Mouse (Mus musculus): Measurements from ENCODE around the gene Spcs2.

Spcs2 gene

DNA sequence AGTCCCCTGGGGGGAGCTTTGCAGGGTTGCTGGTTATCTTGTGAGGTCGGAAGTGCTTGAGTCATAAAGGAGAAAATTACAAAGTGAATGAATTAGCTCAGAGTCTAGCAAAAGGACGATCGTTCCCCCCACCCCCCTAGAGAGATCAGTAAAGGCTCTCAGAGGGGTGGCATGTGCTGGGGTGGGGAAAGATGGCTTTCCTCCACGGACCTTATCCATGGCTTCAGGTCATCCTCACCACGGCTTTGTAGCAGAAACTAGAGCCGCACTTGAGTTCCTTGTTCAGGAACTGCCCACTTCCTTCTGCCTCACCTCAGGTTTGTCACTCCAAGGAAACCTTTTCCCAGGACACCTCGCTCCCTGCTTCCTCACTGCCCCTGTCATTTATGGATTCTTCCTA, at the start of gene Spcs2:
Gene Spcs2 (minus strand): TSS at position 101 of the 400 bp plus-strand sequence.
- no peak for DNase-seq (ENCODE audit: extremely low spot score, low read depth, low spot score)

DNA sequence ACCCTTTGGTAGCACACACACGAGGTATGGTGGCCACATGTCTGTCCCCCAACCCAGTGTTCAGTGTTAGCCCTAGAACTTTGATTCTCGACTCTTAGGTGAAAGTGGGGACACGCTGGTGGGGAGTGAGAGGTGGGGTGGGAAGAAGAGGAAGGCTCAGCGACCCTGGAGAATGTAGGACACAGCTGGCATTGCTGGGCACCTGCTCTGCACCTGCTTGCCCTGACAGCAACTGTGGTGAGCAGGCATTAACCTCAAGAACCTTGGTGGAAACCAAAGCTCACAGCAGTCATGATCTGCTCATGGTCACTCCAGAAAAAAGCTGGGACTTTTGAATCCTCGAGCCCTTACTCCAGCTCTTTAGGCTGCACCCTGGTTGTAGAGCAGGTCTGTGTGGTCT, 47.8 kb upstream of the Spcs2 start:
- no peak for DNase-seq (ENCODE audit: extremely low spot score, low read depth, low spot score)

DNA sequence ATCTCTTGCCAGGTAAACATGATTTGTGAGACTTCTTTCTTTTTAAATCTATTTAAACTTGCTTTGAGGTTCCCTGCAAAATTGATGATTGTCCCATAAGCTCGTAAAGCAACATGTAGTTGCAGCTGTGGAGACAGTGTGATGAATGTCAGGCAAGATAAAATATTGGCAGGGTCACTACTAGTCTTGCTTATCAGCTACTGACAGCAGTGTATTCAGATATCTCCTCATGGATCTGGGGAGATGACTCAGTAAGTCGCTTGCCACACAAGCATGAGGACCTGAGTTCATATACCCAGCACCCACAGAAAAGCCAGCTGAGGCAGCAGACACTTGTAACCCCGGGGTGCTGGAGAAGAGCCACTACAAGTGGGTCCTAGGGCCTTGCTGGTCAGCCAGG, 44.2 kb upstream of the Spcs2 start:
- DNase-seq (ENCODE audit: extremely low spot score, low read depth, low spot score), result no peak

DNA sequence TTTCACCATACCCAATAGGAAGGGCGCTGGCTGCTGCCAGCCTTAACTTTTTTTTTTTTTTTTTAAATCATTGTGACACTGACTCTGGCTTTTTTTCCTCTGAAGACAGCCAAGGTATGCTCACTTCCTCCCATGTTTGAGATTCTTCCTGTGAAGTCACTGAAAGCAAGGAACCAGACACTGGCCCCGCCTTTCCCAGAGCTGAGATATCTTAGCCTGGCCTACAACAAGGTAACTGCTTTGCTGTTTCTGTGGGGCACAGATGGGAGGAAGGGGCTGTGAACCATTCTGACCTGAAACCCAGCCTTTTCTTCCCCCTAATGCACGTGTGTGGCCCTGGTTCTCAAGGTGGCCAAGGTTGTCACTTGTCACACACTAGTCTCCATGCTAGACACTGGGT, 43.1 kb upstream of the Spcs2 start:
- DNase-seq (ENCODE audit: extremely low spot score, low read depth, low spot score), result no peak

DNA sequence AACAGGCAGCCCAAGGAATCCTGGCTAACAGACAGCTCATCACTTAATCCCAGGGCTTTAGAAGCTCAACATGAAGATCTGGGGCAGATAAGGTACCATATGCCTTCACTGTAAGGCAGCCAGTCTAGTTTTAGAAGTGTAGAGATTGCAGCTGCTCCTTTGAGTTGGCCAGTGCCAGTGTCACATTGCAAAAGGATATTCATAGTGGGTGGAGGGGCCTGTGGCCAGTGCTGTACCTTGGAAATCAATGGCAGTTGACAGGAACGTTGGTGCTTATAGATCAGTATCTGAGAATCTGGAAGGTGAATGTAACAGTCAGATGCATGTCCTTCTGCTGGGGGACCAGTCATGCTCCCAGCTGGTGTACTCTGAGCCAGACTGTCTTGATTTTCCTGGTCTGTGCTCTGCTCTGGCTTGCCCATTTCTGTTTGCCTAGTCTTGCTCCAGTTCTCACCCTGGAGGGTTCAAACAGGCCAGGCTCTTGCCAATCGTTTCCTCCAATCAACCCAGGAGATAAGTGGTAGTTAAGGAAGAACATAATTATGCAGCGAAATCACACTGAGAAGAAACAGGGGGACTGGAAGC, 41.3 kb upstream of the Spcs2 start:
- no peak for DNase-seq (ENCODE audit: extremely low spot score, low read depth, low spot score)

DNA sequence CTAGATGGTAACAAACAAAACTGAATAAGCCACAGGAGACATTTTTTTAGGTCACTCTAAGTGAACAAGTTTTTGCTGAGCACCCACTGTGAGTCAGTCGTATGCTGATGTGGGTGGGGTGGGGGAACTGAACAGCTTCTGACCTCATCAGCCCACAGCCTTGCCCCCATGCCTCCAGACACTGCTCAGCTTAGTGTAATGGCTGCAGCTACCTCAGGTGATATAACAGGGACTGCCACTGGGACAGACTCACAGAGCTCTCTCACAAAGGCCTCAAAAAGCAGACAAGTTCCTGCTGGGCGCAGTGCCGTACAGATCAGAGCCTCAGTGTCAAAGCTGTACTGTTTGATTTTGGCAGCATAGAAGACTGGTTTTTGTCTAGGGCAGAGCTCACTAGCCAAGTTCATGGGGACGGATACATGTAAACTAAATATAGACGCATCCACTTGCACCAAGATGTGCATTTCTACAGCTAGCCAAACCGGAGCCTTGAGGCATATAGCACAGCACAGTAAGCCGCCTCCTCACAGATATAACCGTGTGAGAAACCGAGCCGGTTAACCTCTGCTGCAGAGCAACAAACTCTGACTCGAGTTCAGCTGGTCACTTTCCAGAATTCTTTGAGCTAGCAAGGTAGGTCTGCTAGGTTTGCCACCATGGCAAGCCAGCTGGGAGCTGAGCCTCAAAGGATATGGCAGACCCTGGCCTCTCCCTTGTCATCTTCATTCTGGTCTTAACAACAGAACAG, 39.8 kb upstream of the Spcs2 start:
- DNase-seq (ENCODE audit: extremely low spot score, low read depth, low spot score), result no peak

DNA sequence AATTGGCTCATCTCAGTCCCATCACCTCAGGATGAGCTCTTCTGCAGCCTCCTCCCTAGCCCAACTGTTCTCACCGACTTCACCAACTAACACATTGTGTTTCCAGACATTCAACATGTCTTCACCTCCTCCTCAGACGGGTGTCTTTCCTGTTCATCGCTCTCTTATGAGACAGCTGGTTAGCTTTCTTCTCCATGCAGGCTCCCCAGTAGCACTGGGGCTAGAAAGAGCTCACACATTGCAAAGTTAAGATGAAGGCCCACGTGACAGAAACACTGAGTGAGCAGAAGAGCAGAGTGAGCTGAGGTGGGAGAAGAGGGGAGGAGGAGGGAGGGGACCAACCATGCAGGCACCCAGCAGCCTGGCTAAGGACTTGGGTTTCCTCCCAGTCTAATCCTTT, 38.9 kb upstream of the Spcs2 start:
- DNase-seq (ENCODE audit: extremely low spot score, low read depth, low spot score), result no peak

DNA sequence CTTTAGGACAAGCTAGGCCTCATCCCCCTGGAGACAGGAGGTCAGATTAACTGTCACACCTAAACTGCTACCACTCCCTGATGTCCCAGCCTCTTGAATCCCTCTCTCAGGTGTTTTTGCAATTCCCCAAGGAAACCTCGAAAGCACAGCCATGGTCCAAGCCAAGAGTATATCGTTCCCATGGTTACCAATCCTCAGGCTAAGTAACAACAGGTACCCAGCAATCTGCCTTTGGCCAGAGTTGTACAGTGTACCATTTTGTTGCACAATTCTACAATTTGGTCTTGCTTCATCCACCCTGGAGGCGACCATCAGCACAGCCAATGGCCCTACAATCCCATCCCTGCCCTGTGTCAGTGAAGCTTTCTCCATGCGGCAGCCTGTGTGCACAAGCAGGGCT, 33.6 kb upstream of the Spcs2 start:
- no peak for DNase-seq (ENCODE audit: extremely low spot score, low read depth, low spot score)

DNA sequence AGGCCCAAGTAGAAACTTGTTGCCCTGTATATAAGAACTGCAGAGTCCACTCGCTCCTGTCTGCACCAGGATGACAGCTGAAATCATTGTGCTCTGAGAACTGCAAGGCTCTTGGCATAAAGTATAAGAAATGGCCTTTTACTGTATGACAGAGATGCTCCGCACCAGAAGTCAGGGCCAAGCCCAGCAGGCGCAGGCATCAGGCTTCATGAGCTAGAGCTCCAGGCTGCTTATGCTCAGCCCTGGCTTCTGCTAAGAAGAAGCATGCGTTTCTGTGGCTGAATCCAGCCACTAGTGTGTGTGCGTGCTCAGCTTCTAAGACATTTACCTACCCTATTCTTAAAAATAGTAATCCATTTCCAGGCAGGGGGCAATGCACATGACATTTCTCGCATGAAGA, 31.2 kb upstream of the Spcs2 start:
- no peak for DNase-seq (ENCODE audit: extremely low spot score, low read depth, low spot score)

DNA sequence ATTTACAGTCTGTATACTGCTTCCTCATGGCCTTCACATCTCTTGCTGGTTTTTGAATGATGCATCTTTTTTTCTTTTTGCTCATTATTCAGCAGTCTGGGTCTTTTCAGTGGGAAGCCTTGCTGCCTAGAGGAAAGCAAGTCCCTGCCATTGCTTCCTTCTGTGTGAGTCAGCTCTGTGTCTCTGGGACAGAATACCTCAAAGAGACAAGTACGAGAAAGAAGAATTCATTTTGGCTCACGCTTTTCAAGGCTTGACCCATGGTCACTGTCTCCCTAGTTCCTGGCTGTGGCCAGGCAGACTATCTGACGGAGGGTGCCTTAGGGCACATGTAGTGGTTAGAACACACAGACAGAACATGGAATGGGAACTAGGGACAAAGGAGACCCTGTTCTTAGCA, 30.7 kb upstream of the Spcs2 start:
- DNase-seq (ENCODE audit: extremely low spot score, low read depth, low spot score), result no peak

DNA sequence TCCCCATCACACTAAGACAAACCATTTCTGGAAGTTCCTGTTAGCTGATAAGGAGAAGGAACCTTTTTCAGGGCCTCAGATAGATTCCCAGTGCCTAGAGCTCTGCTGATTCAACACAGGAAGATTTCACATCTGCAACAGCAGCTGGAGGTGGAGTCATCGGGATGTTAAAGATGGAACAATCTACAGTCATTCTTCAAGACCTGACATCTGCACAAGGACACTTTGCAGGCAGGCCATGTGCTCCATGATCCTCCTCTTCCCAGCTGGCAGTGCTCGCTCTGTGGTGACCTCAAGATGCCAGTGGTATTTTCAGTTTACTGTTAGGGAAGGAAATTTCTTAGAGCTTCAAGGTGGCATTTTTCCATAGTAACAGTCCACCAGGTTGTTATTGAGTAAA, 29.1 kb upstream of the Spcs2 start:
- DNase-seq (ENCODE audit: extremely low spot score, low read depth, low spot score), result no peak

DNA sequence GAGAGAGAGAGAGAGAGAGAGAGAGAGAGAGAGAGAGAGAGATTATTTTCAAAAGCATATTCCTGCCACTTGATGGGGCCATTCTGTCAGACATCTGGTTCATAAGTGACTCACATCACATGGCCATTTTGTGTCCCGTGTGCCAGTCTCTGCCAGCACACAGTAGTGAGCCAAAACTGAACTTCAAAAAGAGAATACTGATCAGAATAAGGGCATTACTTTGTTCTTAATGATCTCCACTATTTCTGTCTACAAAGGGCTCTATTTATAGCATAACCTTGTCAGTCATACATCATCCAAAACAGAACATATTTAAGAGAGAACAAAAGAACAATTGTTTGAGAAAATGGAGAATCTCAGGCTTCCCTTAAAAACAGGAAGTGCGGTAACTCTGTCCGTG, 28.2 kb upstream of the Spcs2 start:
- no peak for DNase-seq (ENCODE audit: extremely low spot score, low read depth, low spot score)

DNA sequence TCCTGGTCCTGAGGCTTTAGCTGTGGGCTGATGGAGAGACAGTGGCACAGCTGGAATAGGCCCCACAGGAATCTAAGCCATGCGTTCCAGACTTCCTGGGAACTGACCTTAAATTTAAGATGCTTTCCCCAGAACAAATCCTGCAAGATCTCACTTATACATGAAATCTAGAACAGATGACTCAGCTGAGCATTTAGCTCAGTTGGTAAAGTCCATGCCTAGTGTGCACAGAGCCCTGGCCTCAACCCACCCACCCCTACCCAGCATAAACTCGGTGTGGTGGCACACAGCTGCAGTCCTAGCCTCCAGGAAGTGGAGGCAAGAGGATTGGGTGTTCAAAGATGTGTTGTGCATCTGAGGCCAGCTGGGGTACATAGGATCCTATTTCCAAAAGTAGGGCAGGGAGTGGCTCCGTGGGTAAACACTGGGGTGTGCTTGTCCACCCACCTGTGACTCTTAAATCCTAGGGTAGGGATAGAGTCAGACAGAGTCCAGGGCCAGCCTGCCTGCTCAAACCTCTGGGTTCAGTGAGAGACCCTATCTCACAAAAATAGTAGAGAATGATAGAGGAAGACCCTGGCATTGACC, 27.0 kb upstream of the Spcs2 start:
- no peak for DNase-seq (ENCODE audit: extremely low spot score, low read depth, low spot score)

DNA sequence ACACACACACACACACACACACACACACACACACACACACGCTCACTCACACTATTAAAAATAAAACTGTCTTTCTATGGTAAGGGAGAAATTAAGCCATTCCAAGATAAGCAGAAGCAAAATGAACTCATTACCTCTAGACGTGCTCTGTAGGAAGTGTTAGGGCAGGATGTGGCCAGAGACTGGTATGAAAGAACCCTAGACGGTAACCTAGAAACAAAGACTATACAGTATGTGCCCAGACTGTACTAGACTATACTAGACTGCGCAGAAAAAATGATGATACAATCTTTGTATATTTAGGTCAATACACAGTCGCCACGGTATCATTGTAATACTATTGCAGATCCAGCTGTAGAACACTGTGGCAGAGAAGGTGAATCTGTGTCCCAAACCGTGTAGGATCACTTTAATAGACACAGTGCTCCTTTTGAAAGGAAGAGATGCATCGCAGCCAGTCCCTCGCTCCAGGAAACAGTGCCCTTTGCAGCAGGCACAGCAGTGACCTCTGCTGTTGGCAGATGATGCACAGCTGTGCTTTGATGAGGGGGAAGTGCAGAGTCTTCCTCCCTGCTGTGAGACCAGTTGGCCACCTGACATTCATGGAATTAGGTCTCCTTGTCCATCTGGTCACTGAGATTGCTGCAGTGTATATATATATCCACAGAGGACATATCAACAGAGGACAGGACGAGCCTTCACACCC, 26.1 kb upstream of the Spcs2 start:
- DNase-seq (ENCODE audit: extremely low spot score, low read depth, low spot score), result no peak

DNA sequence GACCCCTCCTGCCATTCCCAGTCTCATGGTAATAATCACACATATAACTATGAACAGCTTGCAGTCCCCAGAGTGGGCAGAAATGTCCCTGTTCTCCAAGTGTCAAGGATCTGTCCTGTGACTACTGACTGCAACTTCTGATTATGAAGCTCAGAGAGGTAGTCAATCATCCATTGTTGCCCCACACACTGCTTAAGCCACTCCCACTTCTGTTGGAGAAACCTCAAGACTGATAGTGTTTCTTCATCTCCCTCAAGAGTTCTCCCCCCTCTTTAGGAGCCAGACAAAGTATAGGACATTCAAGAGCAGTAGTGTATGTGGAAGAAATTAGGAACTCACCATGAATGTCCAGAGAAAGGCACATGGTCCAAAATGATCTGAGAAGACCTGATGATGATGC, 24.5 kb upstream of the Spcs2 start:
- DNase-seq (ENCODE audit: extremely low spot score, low read depth, low spot score), result no peak

DNA sequence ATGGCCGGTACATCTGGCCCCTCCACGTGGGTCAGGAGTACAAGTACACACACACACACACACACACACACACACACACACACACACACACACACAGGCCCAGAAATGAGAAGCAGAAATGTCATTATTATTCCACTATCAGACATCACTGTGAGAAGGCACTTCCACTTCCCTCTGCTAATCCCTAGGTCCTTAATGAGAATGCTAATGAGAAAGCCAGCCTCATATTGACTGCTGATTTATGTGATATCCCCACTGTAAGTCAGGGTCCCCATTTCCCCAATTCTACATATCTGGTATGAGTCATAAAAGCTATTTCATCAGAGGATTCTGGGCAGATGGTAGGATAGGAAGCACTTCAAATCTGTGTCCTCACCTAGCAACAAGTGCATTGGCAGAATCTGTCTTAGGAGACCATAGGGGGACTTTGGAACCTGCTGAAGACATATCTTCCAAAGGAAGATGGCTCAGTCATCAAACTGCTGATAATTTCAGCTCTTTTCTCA, 24.0 kb upstream of the Spcs2 start:
- no peak for DNase-seq (ENCODE audit: extremely low spot score, low read depth, low spot score)

DNA sequence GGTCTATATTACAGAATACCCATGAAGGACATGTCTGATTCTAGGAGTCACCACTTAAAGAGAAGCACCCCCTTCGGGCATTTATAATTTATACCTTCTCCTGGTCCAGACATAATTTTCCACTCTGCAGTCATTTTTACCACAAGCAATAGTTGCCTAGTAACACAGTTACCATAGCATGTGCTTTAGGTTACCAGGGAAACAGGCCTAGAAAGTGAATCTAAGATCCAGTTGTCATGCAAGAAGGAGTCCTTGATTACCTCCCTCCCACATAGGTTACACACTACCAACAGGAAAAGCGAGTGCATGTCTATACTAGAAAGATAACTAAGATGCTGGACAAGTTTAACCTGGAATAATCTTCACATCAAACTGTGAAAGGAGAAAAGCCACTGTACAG, 15.0 kb upstream of the Spcs2 start:
- no peak for DNase-seq (ENCODE audit: extremely low spot score, low read depth, low spot score)

DNA sequence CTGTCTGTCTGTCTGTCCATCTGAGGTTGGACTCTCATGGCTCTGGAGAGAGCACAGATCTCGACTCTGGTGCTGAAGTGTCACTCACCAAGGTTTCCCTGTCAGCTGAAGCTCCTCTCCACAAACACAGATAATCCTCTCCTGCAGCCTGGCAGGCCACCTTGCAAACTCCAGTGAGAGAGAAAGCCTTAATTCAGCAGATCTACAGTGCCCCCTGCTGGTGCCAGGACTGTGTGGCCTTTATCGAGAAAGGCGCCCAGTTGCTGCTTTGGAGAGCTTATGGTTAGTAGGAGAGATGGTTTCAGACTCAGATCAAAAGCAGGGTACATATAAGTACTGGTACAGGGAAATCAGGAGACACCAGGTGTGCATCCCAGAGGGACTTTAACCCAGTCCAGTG, 13.1 kb upstream of the Spcs2 start:
- DNase-seq (ENCODE audit: extremely low spot score, low read depth, low spot score), result peak; percentile 67

DNA sequence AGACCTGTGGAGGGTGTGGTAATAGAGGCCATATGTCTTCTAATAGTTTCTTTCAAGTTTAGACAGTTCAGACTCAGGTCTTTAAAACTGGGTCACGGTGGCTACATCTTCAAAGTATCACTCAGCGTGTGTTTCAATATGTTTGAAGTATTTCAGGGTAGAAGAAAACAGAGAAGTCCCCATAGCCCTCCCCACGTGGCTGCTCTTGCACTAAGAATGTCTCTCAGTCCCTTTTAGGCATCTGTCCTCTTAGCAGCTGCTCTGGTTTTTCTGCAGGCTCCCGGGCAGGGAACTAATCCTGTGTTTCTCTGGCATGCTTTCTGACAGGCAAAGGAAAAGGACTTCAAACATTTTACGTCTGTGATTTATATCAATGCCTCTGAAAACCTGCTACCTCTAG, 12.6 kb upstream of the Spcs2 start:
- DNase-seq (ENCODE audit: extremely low spot score, low read depth, low spot score), result no peak

DNA sequence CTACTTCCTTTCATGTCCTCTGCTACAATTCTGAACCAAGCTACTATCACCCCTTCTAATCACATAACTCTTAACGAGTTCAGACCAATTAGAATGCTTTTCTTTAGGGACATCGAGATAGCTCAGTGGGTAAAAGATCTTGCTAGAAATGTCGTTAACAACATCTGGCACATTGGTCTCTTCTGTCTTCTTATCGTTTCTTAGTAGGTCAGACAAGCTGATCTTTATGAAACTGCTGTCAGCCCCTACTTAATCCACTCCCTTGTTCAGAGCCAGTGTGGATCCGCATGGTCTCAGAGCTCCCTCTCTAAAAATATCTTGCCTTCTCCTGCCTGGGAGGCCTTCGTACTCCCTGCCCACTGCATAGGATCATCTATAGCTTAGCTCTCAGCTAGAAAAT, 10.7 kb upstream of the Spcs2 start:
- no peak for DNase-seq (ENCODE audit: extremely low spot score, low read depth, low spot score)

DNA sequence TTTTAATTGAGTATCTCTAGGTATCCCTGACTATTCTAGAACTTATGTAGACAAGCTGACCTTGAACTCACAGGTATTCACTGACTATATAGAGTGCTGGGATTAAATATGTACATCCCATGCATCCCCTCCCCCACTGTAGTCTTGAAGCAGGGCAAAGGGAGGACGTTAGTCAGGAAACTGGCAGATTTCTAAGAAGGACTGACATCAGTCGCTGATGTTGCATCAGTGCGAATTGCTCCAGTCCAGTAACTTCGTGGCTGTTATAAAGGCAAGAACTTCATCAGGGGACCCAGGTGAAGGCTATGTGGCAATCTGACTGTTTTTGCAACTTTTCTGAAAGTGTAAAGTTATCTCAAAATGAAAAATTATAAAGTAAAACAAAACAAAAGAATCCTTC, 6.0 kb upstream of the Spcs2 start:
- no peak for DNase-seq (ENCODE audit: extremely low spot score, low read depth, low spot score)

DNA sequence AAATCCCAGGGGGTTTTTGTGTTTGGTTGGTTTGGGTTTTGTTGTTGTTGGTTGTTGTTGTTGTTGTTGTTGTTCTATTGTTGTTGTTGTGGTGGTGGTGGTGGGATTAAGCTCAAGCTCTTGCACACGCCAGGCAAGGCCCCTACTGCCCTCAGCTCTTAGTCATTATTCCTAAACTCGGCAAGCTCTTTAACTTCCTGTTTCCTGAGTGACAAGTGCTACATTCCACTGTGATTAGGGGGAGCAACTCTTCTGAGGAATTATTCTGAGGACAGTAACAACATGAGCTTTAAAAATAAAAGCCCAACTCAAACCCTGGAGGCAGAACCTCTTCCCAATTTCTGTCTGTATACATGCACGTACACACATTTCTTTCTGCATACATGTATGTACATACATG, 2.0 kb upstream of the Spcs2 start:
- DNase-seq (ENCODE audit: extremely low spot score, low read depth, low spot score), result no peak

All from hindlimb bud, embryonic 11.5 days (tissue).